Mouse (Mus musculus): ENCODE measurements at regions not wholly inside any gene's neighbourhood (a gene's known extent, or its start where the extent isn't known, plus 50 kb on each side); places are given as distances from the start of the nearest gene placed in this dataset.
A peak's percentile ranks its signal among the peaks of the same experiment; 100 is the strongest.

- no peak for ATAC-seq
- no peak for DNase-seq (ENCODE audit: low read depth, low spot score)
- ChIA-PET CTCF (no interaction called here), POLR2A (no interaction called here)
- peaks cover 3% of the 10 kb centered on the region for H3K27me3 ChIP-seq
- in situ Hi-C loops (cut with MboI; ENCODE audit: low pct_unique_long_range_greater_than_20kb) = no loop called here
- no peak for TF ChIP-seq CTCF (IDR thresholded peaks at IDR 0.05)
Measured at GRCm38 (mm10) chr9:69656053-69656452, 104.7 kb downstream of the Foxb1 start.

DNA sequence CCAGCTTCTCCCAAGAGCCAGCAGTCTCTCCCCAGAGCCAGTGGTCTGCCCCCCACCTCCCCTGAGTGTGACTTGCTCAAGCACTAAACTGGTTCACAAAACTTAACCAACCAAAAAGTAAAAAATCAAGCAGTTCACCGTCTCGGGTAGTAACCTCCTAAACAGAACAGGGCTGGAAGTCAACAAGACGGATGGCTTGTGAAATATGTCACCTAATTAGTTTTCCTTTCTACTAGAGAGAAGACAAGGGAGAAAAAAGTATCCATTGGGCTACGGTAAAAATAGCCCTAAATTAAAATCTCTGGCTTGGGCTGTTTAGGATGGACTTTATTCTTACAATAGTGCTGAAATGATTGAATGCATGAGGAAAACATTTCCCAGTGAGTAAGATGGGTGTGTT, 108.6 kb downstream of the Foxb1 start:
- TF ChIP-seq CTCF (IDR thresholded peaks at IDR 0.05) = no peak
- peaks cover 12% of the 10 kb centered on the region for H3K27me3 ChIP-seq
- in situ Hi-C loops (cut with MboI; ENCODE audit: low pct_unique_long_range_greater_than_20kb) = no loop called here
- ChIA-PET POLR2A (no interaction called here), CTCF (interaction anchor here (1.0 kb wide), 1 partner anchor 25 kb away, joined by 3 read pairs; no protein-coding TSS in a partner anchor)
- ATAC-seq (no peak), DNase-seq (ENCODE audit: low read depth, low spot score) (no peak)

DNA sequence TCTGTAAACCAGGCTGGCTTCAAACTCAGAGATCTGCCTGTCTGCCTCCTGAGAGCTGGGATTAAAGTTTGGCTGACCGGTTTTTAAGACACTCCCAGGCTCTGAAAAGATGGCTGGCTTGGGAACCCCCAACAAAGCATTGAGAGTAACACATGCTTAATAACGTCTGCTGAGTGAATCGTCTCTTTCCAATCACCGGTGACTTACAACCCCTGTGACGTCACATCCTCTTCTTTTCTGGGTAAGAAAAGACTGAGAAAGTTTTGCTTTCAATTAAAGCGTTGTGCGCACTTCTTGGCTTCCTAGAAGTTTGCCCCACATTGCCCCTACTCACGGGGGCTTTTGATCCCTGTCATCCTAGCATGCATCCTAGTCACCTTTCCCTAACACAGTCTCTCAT, 109.1 kb downstream of the Foxb1 start:
- ATAC-seq (no peak), DNase-seq (ENCODE audit: low read depth, low spot score) (no peak)
- ChIA-PET CTCF (interaction anchor here (0.8 to 1.0 kb wide), 3 partner anchors 16 to 25 kb away, joined by 3 read pairs; no protein-coding TSS in a partner anchor), POLR2A (no interaction called here)
- peaks cover 12% of the 10 kb centered on the region for H3K27me3 ChIP-seq
- in situ Hi-C loops (cut with MboI; ENCODE audit: low pct_unique_long_range_greater_than_20kb) = no loop called here
- TF ChIP-seq CTCF (IDR thresholded peaks at IDR 0.05) = no peak

- POLR2A ChIA-PET = no interaction called here
- DNase-seq (ENCODE audit: low read depth, low spot score) = peak; percentile 22
- CTCF ChIA-PET = no interaction called here
- in situ Hi-C loops (cut with MboI; ENCODE audit: low pct_unique_long_range_greater_than_20kb) = no loop called here
- H3K27me3 ChIP-seq = peaks cover 11% of the 10 kb centered on the region
- no peak for ATAC-seq
- TF ChIP-seq CTCF (IDR thresholded peaks at IDR 0.05) = no peak
Measured at GRCm38 (mm10) chr9:69642591-69642990, 118.1 kb downstream of the Foxb1 start.

DNA sequence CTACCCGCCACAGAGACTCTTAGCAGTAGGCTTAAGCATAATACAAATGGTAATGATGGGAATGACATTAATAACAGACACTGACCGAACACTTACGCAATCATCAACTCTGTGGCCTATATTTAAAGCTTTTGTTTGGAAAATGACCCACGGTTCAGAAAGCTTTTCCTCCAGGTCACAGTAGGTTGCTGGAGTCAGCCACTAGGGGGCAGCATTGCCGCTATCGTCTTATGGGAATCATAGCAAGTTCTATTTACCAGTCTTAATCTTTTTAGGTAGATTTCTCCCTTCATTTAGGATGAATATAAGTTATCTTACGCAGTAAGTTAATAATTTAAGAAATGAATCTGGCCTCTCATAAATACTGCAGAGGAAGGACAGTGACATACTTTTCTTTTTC, 137.4 kb downstream of the Foxb1 start:
- ATAC-seq = no peak
- POLR2A ChIA-PET = interaction anchor here (1.0 kb wide), 1 partner anchor 366 kb away, joined by 3 read pairs; the partner anchor contains the start of gene Bnip2
- CTCF ChIA-PET = interaction anchor here (0.5 to 2.5 kb wide), 17 partner anchors 11 to 366 kb away, joined by 3 to 14 read pairs (median 3); partner anchors contain the start of gene Bnip2
- H3K27me3 ChIP-seq = no peaks in the 10 kb centered on the region
- in situ Hi-C loops (cut with MboI; ENCODE audit: low pct_unique_long_range_greater_than_20kb) = loop anchor here (5.0 to 10.0 kb wide), 3 partner anchors 119 to 364 kb away; partner anchors contain the start of gene Bnip2
- peak; percentile 92 for TF ChIP-seq CTCF (IDR thresholded peaks at IDR 0.05)
- DNase-seq (ENCODE audit: low read depth, low spot score) = peak; percentile 20

DNA sequence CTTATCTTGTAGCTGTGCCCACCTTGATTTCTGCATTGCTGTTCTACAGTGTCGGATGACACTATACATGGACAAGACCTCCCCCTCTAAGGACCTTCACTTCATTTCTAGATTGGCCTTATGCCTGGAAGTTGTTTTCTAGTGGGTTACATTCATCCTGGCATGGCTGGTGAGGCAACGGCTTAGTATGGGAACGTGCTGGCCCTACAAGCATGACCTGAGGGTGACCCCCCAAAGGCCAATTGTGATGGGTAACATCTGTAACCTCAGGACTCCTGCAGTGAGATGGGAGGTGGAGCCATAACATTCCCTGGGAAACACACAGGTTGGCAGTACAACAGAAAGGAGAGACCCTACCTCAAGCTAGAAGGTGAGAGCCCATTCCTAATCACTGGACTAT, 139.7 kb downstream of the Foxb1 start:
- DNase-seq (ENCODE audit: low read depth, low spot score) = no peak
- peaks cover 9% of the 10 kb centered on the region for H3K27me3 ChIP-seq
- CTCF ChIA-PET = no interaction called here
- no peak for TF ChIP-seq CTCF (IDR thresholded peaks at IDR 0.05)
- in situ Hi-C loops (cut with MboI; ENCODE audit: low pct_unique_long_range_greater_than_20kb) = loop anchor here (5.0 to 10.0 kb wide), 3 partner anchors 116 to 366 kb away; partner anchors contain the start of gene Bnip2
- no peak for ATAC-seq
- POLR2A ChIA-PET = no interaction called here

DNA sequence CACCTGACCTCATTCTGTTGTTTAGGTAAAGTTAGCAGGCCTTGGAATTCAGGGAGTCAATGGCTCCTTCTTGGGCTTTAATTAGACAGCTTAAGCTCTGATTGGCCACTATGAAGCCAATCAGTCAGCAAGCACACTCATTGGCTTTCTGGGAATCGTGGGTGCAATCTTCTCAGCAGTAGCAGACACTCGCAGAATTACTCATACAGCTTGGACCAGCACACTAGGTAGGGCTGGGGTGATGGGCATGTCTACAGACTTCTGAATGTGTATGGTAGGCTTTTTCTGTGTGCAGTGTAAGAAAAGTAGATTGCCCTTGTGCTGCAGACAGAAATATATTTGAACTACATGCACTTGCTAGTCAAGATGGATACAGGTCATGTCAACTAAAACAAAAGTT, 143.4 kb downstream of the Foxb1 start:
- in situ Hi-C loops (cut with MboI; ENCODE audit: low pct_unique_long_range_greater_than_20kb) = no loop called here
- peaks cover 15% of the 10 kb centered on the region for H3K27me3 ChIP-seq
- ATAC-seq = no peak
- no peak for TF ChIP-seq CTCF (IDR thresholded peaks at IDR 0.05)
- ChIA-PET CTCF (no interaction called here), POLR2A (interaction anchor here (0.9 kb wide), 1 partner anchor 27 kb away, joined by 3 read pairs; no protein-coding TSS in a partner anchor)
- DNase-seq (ENCODE audit: low read depth, low spot score) = no peak

DNA sequence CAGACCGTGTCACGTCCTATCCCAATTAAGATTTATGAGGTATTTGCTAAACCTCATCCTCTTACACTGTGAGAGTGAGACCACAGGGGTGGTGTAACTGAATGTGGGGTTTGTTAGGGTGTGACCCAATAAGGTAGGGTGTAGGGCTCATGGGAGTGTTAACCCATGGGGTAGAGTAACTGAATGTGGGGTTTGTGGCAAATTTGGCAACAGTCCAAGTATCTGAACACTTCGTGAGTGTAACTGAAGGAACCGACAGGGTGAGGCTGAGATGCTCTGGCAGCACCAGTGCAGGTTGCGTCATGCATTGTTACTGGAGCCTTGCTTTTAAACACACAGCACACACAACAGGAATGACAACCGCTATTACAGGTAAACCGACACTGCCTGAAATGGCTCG, 144.1 kb downstream of the Anxa2 start:
- DNase-seq (ENCODE audit: low read depth, low spot score) (no peak), ATAC-seq (no peak)
- CTCF ChIA-PET = no interaction called here
- TF ChIP-seq CTCF (IDR thresholded peaks at IDR 0.05) = no peak
- H3K27me3 ChIP-seq = peaks cover 16% of the 10 kb centered on the region
- POLR2A ChIA-PET = no interaction called here
- in situ Hi-C loops (cut with MboI; ENCODE audit: low pct_unique_long_range_greater_than_20kb) = no loop called here

DNA sequence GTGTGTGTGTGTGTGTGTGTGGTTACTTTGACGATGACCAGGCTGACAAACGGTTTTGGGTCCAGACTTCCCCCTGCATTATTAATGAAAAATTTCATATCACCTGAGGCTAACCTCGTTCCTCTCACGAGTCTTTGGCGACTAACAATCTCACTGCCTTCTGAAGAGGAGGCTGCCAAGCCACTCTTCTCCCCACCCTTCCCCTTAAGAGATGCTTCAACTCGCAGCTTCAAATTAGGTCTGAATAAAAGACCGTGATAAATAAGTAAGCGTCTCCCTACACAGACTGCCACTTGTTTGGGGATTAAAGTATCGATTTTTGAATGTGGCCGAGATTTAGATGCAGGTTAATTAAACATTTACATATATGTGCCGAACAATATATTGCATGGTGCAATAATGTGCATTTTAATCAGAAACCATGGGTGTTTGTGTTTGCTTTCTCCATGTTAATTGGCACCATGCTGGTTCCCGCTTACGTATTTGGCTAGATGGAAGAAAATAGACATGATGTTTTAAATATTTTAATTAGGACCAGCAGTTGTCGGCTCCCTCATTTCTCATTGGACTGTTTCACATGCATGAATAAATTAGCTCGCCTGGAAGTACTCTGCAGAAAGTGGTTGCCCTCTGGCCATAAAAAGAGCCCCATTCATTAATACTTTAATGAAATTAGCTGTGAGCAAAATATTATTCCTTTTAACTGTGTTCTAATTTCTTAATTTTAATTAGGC, 139.1 kb downstream of the Anxa2 start:
- H3K27me3 ChIP-seq = peaks cover 12% of the 10 kb centered on the region
- no peak for TF ChIP-seq CTCF (IDR thresholded peaks at IDR 0.05)
- POLR2A ChIA-PET = no interaction called here
- CTCF ChIA-PET = interaction anchor here (1.0 kb wide), 1 partner anchor 37 kb away, joined by 3 read pairs; no protein-coding TSS in a partner anchor
- ATAC-seq (no peak), DNase-seq (ENCODE audit: low read depth, low spot score) (no peak)
- in situ Hi-C loops (cut with MboI; ENCODE audit: low pct_unique_long_range_greater_than_20kb) = no loop called here

DNA sequence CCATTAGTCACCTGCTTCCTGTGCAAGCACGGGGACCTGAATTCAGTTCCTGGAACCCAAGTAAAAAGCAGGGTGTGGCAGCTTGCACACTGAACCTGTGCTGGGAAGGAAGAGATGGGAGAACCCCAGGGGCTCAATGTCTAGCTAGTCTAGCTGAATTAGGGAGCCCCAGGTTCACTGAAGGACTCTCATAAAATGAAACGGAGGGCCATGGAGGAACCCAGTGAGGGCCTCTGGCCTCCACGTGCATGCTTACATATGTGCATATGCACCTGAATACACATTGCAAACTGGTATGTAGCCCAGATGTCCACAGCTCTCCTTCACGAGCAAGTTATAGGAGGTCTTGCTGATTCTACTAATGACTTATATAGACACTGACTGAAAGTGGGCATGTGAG, 135.4 kb downstream of the Anxa2 start:
- TF ChIP-seq CTCF (IDR thresholded peaks at IDR 0.05) = no peak
- peaks cover 5% of the 10 kb centered on the region for H3K27me3 ChIP-seq
- no peak for ATAC-seq
- POLR2A ChIA-PET = no interaction called here
- in situ Hi-C loops (cut with MboI; ENCODE audit: low pct_unique_long_range_greater_than_20kb) = no loop called here
- no peak for DNase-seq (ENCODE audit: low read depth, low spot score)
- CTCF ChIA-PET = no interaction called here

DNA sequence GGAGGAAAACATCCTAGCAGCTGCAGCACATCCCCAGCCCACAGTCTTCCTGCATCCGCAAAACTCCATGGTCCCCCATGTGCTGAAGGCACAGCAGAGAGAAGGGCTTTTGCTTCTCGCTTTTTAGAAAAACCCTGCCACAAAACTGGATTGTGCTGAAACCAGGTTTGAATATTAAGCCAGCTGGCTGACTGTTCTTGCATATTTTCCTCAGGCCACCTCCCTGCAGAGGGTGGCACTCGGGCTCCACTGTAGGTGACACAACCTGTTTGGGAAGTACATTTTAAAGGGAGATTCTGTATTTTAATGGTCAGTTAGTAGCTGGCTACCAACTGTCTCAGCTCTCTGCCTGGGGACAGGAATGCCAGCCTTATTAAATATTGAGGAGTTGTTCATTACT, 133.7 kb downstream of the Anxa2 start:
- CTCF ChIA-PET = no interaction called here
- no peak for TF ChIP-seq CTCF (IDR thresholded peaks at IDR 0.05)
- DNase-seq (ENCODE audit: low read depth, low spot score) = no peak
- POLR2A ChIA-PET = no interaction called here
- in situ Hi-C loops (cut with MboI; ENCODE audit: low pct_unique_long_range_greater_than_20kb) = no loop called here
- no peak for ATAC-seq
- peaks cover 5% of the 10 kb centered on the region for H3K27me3 ChIP-seq
